Mouse (Mus musculus) R1 (cell line): ENCODE measurements at regions not wholly inside any gene's neighbourhood (a gene's known extent, or its start where the extent isn't known, plus 50 kb on each side); places are given as distances from the start of the nearest gene placed in this dataset.

ENCODE experiments used
- DNase-seq: peaks from one replicate; pipeline ENCODE4 v3.0.0-alpha.2; 2018; ENCODE audit warnings: low read depth, low spot score

GRCm38 (mm10) chr14:28773068-28773467 is 244.9 kb upstream of the Lrtm1 start:
- DNase-seq: no peak

DNA sequence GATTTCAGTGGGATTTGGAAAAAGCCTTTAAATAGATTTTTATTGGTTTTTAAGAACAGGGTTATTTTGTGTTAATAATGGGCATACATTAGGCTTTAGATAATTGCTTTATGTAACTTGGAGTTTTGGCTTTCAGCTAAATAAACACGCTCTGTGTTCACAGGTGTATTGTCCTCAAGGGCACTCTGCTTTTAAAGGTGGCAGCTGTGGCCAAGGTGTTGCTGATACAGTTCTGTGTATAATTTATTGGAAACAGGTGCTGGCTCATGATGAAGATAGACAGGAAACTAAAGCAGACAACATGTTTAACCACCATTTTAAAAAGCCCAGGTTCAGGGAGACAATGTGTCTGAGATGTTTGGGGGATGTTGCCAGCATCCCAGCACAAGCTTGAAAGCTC is 242.3 kb upstream of the Lrtm1 start:
- no peak for DNase-seq

GRCm38 (mm10) chr14:28777791-28778190 is 240.2 kb upstream of the Lrtm1 start:
- DNase-seq: no peak

DNA sequence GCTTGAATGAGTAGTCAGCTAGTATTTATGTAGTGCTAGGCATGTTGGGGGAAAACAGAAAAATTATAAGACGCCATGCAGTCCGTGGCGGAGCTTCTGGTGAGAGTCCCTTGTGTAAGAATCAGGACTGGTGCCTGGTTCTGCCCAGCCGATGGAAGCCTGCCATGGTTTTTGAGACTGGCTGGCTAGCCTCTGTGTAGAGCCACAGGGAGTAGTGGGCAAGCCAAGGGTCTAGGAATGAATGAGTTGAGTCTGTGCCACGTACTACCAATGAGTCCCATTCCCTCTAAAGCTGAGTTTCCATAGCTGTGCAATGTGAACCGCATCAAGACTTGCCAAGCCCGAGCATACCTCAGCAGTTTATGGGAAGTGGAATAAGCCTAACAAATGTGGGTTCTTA is 236.3 kb upstream of the Lrtm1 start:
- no peak for DNase-seq

DNA sequence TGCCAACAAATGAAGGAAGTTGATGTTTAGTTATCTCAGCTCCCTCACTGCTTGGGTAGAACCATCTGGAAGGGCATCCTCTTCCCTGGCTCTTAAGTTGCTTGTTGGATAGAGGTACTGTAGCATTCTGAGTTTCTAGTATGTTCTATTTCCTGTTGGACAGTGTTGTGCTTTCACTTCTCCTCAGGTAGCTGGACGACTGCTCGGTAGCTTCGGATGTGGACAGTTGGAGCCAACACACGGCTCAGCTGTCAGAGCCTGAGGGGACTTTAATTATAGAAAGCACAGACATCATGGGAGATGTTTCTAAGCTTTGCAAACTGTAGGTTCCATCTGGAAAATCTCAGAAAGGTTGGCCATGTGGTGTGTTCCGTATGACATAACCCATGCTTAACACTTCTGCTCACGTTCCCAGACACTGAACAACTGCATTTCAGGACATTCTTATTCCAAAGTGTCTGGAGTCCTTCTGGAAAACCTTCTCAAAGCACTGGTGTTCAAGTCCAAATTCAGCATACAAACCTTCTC is 233.8 kb upstream of the Lrtm1 start:
- DNase-seq: no peak

- no peak for DNase-seq
Observed at GRCm38 (mm10) chr14:28798290-28798689, 219.7 kb upstream of the Lrtm1 start.

- no peak for DNase-seq
Observed at GRCm38 (mm10) chr14:28801681-28802080, 216.3 kb upstream of the Lrtm1 start.

- DNase-seq: no peak
Observed at GRCm38 (mm10) chr14:28802126-28802525, 215.9 kb upstream of the Lrtm1 start.

DNA sequence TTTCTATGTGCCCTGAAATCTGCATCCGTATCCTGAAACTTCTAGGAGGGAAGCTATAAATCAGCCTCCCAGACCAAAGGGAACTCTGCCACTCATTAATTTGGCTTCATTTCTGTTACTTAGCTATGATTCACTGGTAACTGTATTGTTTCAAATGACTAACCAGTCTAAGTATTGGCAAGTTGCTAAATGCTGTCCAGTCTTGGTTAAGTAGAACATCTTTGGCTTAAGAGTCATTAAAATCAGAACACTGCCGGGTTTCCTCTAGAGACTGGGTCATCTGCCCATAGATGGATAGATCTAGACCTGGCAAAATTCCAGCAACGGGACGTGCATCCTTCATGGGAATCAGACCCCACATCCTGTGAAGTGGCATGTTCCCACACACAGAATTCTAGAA is 209.9 kb upstream of the Lrtm1 start:
- no peak for DNase-seq

DNA sequence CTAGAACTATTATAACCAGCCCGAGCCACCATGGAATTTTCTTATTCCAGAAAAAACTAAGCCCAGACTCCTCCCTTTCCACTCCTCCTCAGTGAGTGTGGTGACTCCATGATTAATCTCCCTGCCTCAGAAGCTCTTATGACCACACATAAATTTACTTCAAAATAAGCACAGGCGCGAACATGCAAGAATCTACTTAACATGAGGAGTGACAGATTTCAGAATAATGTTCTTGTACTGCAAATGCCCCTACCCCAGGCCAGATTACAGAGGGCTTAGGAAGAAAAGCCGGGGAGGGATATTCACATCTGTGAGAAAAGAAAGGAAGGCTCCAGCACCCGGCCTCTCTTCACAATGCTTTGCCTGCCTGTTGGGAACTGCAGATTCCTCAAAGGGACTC is 208.7 kb upstream of the Lrtm1 start:
- no peak for DNase-seq

- no peak for DNase-seq
Observed at GRCm38 (mm10) chr14:28820970-28821369, 197.0 kb upstream of the Lrtm1 start.

DNA sequence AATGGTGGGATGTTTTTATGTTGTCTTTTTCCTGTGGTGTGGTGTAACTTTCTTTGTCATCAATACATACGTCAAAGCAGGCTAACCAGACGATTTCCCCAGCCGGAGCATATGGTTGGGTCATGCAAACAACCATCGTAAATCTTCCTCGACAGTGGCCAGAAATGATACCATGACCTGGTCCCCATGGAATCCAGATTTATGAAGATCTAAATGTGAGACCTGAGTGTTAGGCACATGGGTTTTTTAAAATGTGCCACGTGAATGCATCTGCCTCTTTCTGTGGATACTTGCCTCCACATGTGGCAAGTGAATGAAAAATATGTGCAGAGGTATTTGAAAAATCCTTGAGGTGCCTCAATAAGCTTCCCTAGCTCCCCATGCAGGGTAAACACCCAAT is 190.8 kb upstream of the Lrtm1 start:
- DNase-seq: no peak

DNA sequence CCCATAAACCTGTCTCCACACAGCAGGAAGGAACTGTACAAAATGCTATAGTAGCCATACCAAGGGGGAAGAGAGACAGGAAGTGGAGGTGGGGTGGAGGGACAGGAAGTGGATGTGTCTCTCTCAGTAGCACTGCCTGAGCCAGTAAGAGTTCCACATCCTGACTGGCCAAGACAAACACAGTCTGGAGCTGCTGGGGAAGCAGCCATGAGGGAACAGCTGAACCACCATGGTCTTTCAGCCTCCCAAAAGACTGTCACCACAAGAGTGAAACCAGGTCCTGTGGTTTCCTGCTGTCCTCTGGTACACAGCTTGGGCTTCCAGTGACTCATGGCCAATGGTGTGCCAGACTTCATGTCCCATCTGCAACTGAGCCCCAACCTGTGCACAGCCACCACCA is 180.9 kb upstream of the Lrtm1 start:
- no peak for DNase-seq

GRCm38 (mm10) chr14:28848831-28849590 is 169.0 kb upstream of the Lrtm1 start:
- peak; percentile 59 for DNase-seq
